In the genomic region with DNA sequence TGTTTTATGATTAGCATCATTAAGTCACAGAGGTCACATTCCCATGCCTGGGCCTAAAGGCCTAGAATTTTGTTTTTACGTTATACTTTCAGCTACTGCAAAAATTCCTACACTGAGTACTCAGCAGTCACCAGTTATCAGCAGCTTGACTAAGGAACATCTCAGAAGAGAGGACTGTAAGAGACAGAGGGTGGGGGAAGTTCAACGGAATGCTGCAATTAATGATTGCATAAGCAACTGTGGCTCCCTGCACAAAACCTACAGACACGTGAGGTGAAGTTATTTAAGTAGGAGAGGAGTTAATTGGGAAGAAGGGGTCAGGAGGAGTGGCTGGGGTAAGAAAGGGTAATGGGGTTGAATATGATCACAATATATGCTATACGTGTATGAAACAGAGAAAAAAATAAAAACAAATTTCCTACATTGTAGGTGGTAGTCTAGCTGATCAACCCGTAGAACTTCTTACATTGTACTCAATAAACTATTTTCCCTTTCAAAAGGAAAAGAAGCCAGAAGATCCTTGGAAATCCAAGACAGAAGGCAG, we compare ENCODE assay signal across 8 mouse cellular contexts. TPM values are rescaled to one million over a fixed set of nuclear protein-coding genes. Genes with fewer than 3 reads are reported as not detected.
DNase-seq lines count a peak whose midpoint lies in the region; ATAC-seq and TF ChIP-seq lines count a peak whose summit lies in the region.

No protein-coding gene starts in this region.

- peak overlapping the region; percentile 82 for H3K4me3 ChIP-seq in lung, embryonic 14.5 days (ENCODE audit: low read depth, low read length)
- peak overlapping the region; percentile 88 for H3K4me3 ChIP-seq in forebrain, embryonic 12.5 days (replicated peaks)
- H3K4me3 ChIP-seq in liver, embryonic 13.5 days (replicated peaks) = peak overlapping the region; percentile 89
- peak overlapping the region; percentile 79 for H3K4me3 ChIP-seq in stomach, embryonic 15.5 days (replicated peaks)

- no peaks in the 10 kb centered on the region for H3K27me3 ChIP-seq in lung, embryonic 14.5 days (ENCODE audit: insufficient read depth, low read length)
- no peaks in the 10 kb centered on the region for H3K27me3 ChIP-seq in forebrain, embryonic 12.5 days
- no peaks in the 10 kb centered on the region for H3K27me3 ChIP-seq in liver, embryonic 13.5 days
- no peaks in the 10 kb centered on the region for H3K27me3 ChIP-seq in stomach, embryonic 15.5 days (replicated peaks)

- H3K9ac ChIP-seq in lung, embryonic 14.5 days = peak overlapping the region; percentile 77; the same call in 1 of the 2 replicates
- peak overlapping the region; percentile 86; the same call in 1 of the 2 replicates for H3K9ac ChIP-seq in forebrain, embryonic 12.5 days
- H3K9ac ChIP-seq in liver, embryonic 13.5 days = no peak overlapping the region
- H3K9ac ChIP-seq in stomach, embryonic 15.5 days = no peak overlapping the region

- TF ChIP-seq CTCF in lung, embryonic 14.5 days (IDR thresholded peaks at IDR 0.05; ENCODE audit: low read depth) = no peak

- peak overlapping the region; percentile 70 for H3K4me2 ChIP-seq in lung, embryonic 14.5 days
- peak overlapping the region; percentile 67 for H3K4me2 ChIP-seq in forebrain, embryonic 12.5 days
- H3K4me2 ChIP-seq in liver, embryonic 13.5 days = peak overlapping the region; percentile 77
- peak overlapping the region; percentile 55 for H3K4me2 ChIP-seq in stomach, embryonic 15.5 days

- peak; percentile 35 for ATAC-seq in lung, embryonic 14.5 days (ENCODE audit: insufficient read depth)
- ATAC-seq in forebrain, embryonic 12.5 days (ENCODE audit: low FRiP score) = peak; percentile 63
- ATAC-seq in liver, embryonic 13.5 days (ENCODE audit: low read depth) = no peak
- peak; percentile 3; the same call in 1 of the 2 replicates for ATAC-seq in stomach, embryonic 15.5 days (ENCODE audit: insufficient read depth, low FRiP score, low read depth)

- H3K9me3 ChIP-seq in lung, embryonic 14.5 days (ENCODE audit: low read depth, low read length) = no peaks in the 10 kb centered on the region
- no peaks in the 10 kb centered on the region for H3K9me3 ChIP-seq in forebrain, embryonic 12.5 days
- H3K9me3 ChIP-seq in liver, embryonic 13.5 days (replicated peaks) = no peaks in the 10 kb centered on the region
- H3K9me3 ChIP-seq in stomach, embryonic 15.5 days = no peaks in the 10 kb centered on the region

- no peaks in the 10 kb centered on the region; the same call in 1 of the 2 replicates for H3K36me3 ChIP-seq in lung, embryonic 14.5 days (ENCODE audit: insufficient read depth)
- H3K36me3 ChIP-seq in forebrain, embryonic 12.5 days (replicated peaks) = no peaks in the 10 kb centered on the region
- peaks cover 5% of the 10 kb centered on the region for H3K36me3 ChIP-seq in liver, embryonic 13.5 days
- H3K36me3 ChIP-seq in stomach, embryonic 15.5 days = no peaks in the 10 kb centered on the region

- no peak overlapping the region for H3K27ac ChIP-seq in lung, embryonic 14.5 days (ENCODE audit: low read depth)
- H3K27ac ChIP-seq in forebrain, embryonic 12.5 days = no peak overlapping the region
- no peak overlapping the region for H3K27ac ChIP-seq in liver, embryonic 13.5 days
- H3K27ac ChIP-seq in stomach, embryonic 15.5 days = no peak overlapping the region

- 49% methylated on average over 5 of the region's 5 CpGs for WGBS in lung, embryonic 14.5 days
- 44% methylated on average over 5 of the region's 5 CpGs for WGBS in forebrain, embryonic 12.5 days
- 51% methylated on average over 5 of the region's 5 CpGs for WGBS in liver, embryonic 13.5 days (ENCODE audit: insufficient replicate concordance)
- WGBS in stomach, embryonic 15.5 days = 49% methylated on average over 5 of the region's 5 CpGs

- peaks cover 3% of the 10 kb centered on the region; the same call in 1 of the 2 replicates for H3K4me1 ChIP-seq in lung, embryonic 14.5 days (ENCODE audit: insufficient read depth)
- H3K4me1 ChIP-seq in forebrain, embryonic 12.5 days = peaks cover 13% of the 10 kb centered on the region
- H3K4me1 ChIP-seq in liver, embryonic 13.5 days (replicated peaks) = peaks cover 31% of the 10 kb centered on the region
- H3K4me1 ChIP-seq in stomach, embryonic 15.5 days = peaks cover 4% of the 10 kb centered on the region; the same call in 1 of the 2 replicates

- no peak for DNase-seq in lung, embryonic 14.5 days
- no peak for DNase-seq in lung, postnatal 4 days
- no peak for DNase-seq in liver, embryonic 13.5 days
- DNase-seq in thymus, postnatal 36 days = no peak
- no peak for DNase-seq in layer of hippocampus, postnatal 36 days
- DNase-seq in cerebellum, postnatal 36 days = no peak

RNA-seq across cellular contexts. Expression of a gene that starts 0.4 kb away (rescaled TPM):
- polyA plus RNA-seq in lung, embryonic 14.5 days (2014; fragmentation: Nextera tagmentation; extraction: Ambion mirVana) = 54.3 and 55.5 TPM in 2 replicates
- polyA plus RNA-seq in forebrain, embryonic 12.5 days (2016; fragmentation: Nextera tagmentation; extraction: Ambion mirVana) = 54.6 and 56.6 TPM in 2 replicates
- 30.7 and 38.1 TPM in 2 replicates for polyA plus RNA-seq in liver, embryonic 13.5 days (2015; fragmentation: Nextera tagmentation; extraction: Ambion mirVana)
- 51.5 and 58.4 TPM in 2 replicates for polyA plus RNA-seq in stomach, embryonic 15.5 days (2015; fragmentation: Nextera tagmentation; extraction: Ambion mirVana)
- 10 to 100 TPM; 38.9 to 39.3 TPM for total RNA-seq in layer of hippocampus, postnatal 36 days (2021)

Comparison
In these comparisons a context has a peak if more than half of its experiments do, and no peak if none do; other contexts are left out.
1. H3K9ac ChIP-seq: peak in lung, embryonic 14.5 days (single experiment) and forebrain, embryonic 12.5 days (single experiment); none in liver, embryonic 13.5 days (single experiment) and stomach, embryonic 15.5 days (single experiment).
2. Peak in every context shown above with its lines, with median percentiles within 50 percentile points of each other: H3K4me2 ChIP-seq and H3K4me3 ChIP-seq.